Mouse (Mus musculus) layer of hippocampus, postnatal 14 days (tissue): ENCODE data around the gene Acbd6. TPM values are rescaled to one million over a fixed set of nuclear protein-coding genes. Genes with fewer than 3 reads are reported as not detected.

Experiments
- DNase-seq, 2 experiments: peaks; one replicate each; pipeline ENCODE4 v3.0.0; 2021 to 2022; ENCODE audit warnings: low spot score in 2 of 2, mixed read lengths in 1 of 2
- total RNA-seq, 2 experiments: library from RNA; stranded (reverse); gene quantifications; 2 replicates each; pipeline ENCODE4 v1.2.3; 2021

Gene Acbd6
- total RNA-seq, 2 experiments from 2014 or later: 92.0 to 92.7 TPM

GRCm38 (mm10) chr1:155720006-155720405 lies 162.1 kb downstream of the Acbd6 start:
- no peak for DNase-seq

GRCm38 (mm10) chr1:155721443-155721842 lies 163.5 kb downstream of the Acbd6 start:
- no peak for DNase-seq

GRCm38 (mm10) chr1:155722185-155722584 lies 164.3 kb downstream of the Acbd6 start:
- DNase-seq: no peak

- DNase-seq: no peak
Measured at GRCm38 (mm10) chr1:155724301-155724700, 166.4 kb downstream of the Acbd6 start.

GRCm38 (mm10) chr1:155725876-155726275 lies 168.0 kb downstream of the Acbd6 start:
- DNase-seq: no peak

- no peak for DNase-seq
Measured at GRCm38 (mm10) chr1:155727830-155728229, 169.9 kb downstream of the Acbd6 start.

GRCm38 (mm10) chr1:155729113-155729795 lies 171.3 kb downstream of the Acbd6 start:
- no peak for DNase-seq

GRCm38 (mm10) chr1:155731156-155731555 lies 173.2 kb downstream of the Acbd6 start:
- DNase-seq: no peak

- DNase-seq: no peak
Measured at GRCm38 (mm10) chr1:155736096-155736825, 178.3 kb downstream of the Acbd6 start.

- DNase-seq: no peak
Measured at GRCm38 (mm10) chr1:155737017-155737808, 179.3 kb downstream of the Acbd6 start.

- no peak for DNase-seq
Measured at GRCm38 (mm10) chr1:155737809-155738383, 180.0 kb downstream of the Acbd6 start.

Other genes with a start within 250 kb of the Acbd6 start
- 10 to 100 TPM; 91.6 to 94.7 TPM for gene Xpr1, start 140.7 kb upstream of the Acbd6 start, total RNA-seq
- not detected for gene Lhx4, start 193.6 kb downstream of the Acbd6 start, total RNA-seq